Mouse (Mus musculus): ENCODE measurements at regions not wholly inside any gene's neighbourhood (a gene's known extent, or its start where the extent isn't known, plus 50 kb on each side); places are given as distances from the start of the nearest gene placed in this dataset.

GRCm38 (mm10) chr7:136660401-136660800 lies 234.0 kb upstream of the Mgmt start:
- DNase-seq (ENCODE audit: low spot score in 2 of 2), result no peak

GRCm38 (mm10) chr7:136664424-136665082 lies 229.9 kb upstream of the Mgmt start:
- no peak for DNase-seq (ENCODE audit: low spot score in 2 of 2)

- DNase-seq (ENCODE audit: low spot score in 2 of 2), result no peak
Measured at GRCm38 (mm10) chr7:136665901-136666300, 228.5 kb upstream of the Mgmt start.

- no peak for DNase-seq (ENCODE audit: low spot score in 2 of 2)
Measured at GRCm38 (mm10) chr7:136666707-136667106, 227.7 kb upstream of the Mgmt start.

- DNase-seq (ENCODE audit: low spot score in 2 of 2), result no peak
Measured at GRCm38 (mm10) chr7:136670675-136671074, 223.7 kb upstream of the Mgmt start.

- no peak for DNase-seq (ENCODE audit: low spot score in 2 of 2)
Measured at GRCm38 (mm10) chr7:136674159-136674558, 220.3 kb upstream of the Mgmt start.

GRCm38 (mm10) chr7:136675041-136675440 lies 219.4 kb upstream of the Mgmt start:
- no peak for DNase-seq (ENCODE audit: low spot score in 2 of 2)

GRCm38 (mm10) chr7:136676104-136676503 lies 218.3 kb upstream of the Mgmt start:
- DNase-seq (ENCODE audit: low spot score in 2 of 2), result no peak

GRCm38 (mm10) chr7:136676987-136677545 lies 217.3 kb upstream of the Mgmt start:
- no peak for DNase-seq (ENCODE audit: low spot score in 2 of 2)

- DNase-seq (ENCODE audit: low spot score in 2 of 2), result no peak
Measured at GRCm38 (mm10) chr7:136689579-136689978, 204.8 kb upstream of the Mgmt start.

GRCm38 (mm10) chr7:136706246-136706645 lies 188.2 kb upstream of the Mgmt start:
- DNase-seq (ENCODE audit: low spot score in 2 of 2), result no peak

GRCm38 (mm10) chr7:136707200-136708003 lies 187.0 kb upstream of the Mgmt start:
- no peak for DNase-seq (ENCODE audit: low spot score in 2 of 2)

- DNase-seq (ENCODE audit: low spot score in 2 of 2), result no peak
Measured at GRCm38 (mm10) chr7:136708004-136708435, 186.4 kb upstream of the Mgmt start.

GRCm38 (mm10) chr7:136710653-136711052 lies 183.8 kb upstream of the Mgmt start:
- DNase-seq (ENCODE audit: low spot score in 2 of 2), result no peak

GRCm38 (mm10) chr7:136712962-136713640 lies 181.3 kb upstream of the Mgmt start:
- no peak for DNase-seq (ENCODE audit: low spot score in 2 of 2)

- no peak for DNase-seq (ENCODE audit: low spot score in 2 of 2)
Measured at GRCm38 (mm10) chr7:136727628-136728402, 166.6 kb upstream of the Mgmt start.

- DNase-seq (ENCODE audit: low spot score in 2 of 2), result no peak
Measured at GRCm38 (mm10) chr7:136742171-136742570, 152.2 kb upstream of the Mgmt start.

- DNase-seq (ENCODE audit: low spot score in 2 of 2), result no peak
Measured at GRCm38 (mm10) chr7:136745412-136745811, 149.0 kb upstream of the Mgmt start.

- no peak for DNase-seq (ENCODE audit: low spot score in 2 of 2)
Measured at GRCm38 (mm10) chr7:136751477-136751876, 142.9 kb upstream of the Mgmt start.

GRCm38 (mm10) chr7:136754821-136755220 lies 139.6 kb upstream of the Mgmt start:
- DNase-seq (ENCODE audit: low spot score in 2 of 2), result no peak

- DNase-seq (ENCODE audit: low spot score in 2 of 2), result no peak
Measured at GRCm38 (mm10) chr7:136765026-136765425, 129.4 kb upstream of the Mgmt start.
